Mouse (Mus musculus) CD4-positive, CD25-positive, alpha-beta regulatory T cell (primary cell): ENCODE measurements around the gene Dync1li2. TPM values are rescaled to one million over a fixed set of nuclear protein-coding genes. Genes with fewer than 3 reads are reported as not detected.

ENCODE experiments used
- polyA plus RNA-seq: library from polyadenylated mRNA; unstranded; fragments of 100-300 nt; shearing (Covaris generic); gene quantifications from one replicate; pipeline ENCODE4 v1.2.1, GENCODE M21; 2017

The Dync1li2 gene
- polyA plus RNA-seq: 39.2 TPM

DNA sequence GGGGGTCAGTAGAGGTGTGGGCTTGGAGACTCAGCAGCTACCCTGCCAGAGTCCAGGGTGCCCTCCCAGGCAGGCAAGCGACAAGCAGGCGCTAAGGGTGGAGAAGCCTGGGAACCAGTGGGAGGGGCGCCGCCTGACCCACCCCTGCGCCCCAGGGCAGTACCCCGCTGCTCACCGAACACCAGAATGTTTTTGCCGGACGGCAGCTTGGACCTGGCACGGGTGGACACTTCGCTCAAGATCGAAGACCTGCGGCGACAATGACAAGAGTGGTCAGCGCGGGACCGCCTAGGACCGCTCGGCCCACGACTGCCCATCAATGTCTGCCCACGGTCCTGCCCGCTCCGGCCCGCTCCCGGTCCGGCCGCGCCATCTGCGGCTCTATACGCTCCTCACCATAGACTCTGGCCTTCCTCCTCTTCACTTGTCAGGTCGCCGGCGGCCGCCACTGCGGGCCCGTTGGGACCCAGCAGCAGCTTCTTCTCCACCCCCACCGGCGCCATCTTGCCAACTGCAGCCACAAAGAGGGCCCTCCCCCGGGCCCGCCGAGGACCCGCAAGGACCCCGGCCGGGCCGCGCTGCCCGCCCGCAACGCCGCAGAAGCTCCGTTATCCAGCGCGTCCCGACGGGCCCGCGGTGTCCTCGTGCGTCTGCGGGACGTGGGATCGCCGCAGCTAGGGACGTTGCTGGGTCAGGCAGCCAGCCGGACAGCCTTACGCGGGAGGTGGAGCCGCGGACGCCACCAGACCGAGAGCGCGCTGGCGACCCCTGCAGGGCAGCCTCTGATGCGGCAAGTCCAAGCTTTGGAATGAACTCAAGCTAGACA, at the start of gene Dync1li2:
Gene Dync1li2, minus strand, starts transcription at position 749 of the 826 bp plus-strand sequence.

DNA sequence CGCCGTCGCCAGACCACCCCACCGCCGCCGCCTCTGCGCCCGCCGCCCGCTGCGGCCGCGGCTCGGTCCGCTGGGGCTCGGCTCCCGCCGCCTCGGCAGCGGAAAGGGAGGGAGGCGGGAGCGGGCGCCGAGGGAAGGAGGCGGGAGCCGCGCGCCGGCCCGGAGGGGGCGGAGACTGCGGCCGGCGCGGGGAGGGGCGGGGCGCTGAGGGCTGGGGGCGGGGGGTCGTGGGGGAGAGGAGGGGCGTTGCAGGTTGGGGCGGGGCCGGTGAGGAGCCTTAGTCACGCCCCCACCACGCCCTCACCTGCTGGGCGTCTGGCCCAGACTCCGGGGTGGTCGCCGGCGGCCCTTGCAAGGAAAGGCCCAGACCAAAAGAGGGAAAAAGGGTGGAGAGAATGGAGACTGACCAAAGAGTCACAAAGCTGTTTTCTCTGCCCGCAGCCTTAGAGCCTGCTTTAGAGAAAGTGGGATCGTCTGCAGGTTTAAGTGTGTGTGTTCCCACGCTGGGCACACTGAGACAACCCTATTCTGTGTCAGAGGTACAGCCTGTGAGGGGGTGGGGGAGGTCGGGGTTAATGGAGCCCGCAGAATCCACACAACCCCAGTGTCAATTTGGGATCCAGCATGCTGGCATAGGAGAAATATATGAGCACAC, 47.0 kb downstream of the Dync1li2 start, which contains the start of gene Cmtm4:
Gene Cmtm4, minus strand, starts transcription at position 105 of the 655 bp plus-strand sequence.

Other genes starting within 250 kb of the Dync1li2 start
- gene Tk2, start 194.5 kb downstream of the Dync1li2 start, polyA plus RNA-seq: 97.1 TPM
- 106 TPM for gene Cklf, start 192.2 kb downstream of the Dync1li2 start, polyA plus RNA-seq
- gene Cmtm2a, start 149.9 kb downstream of the Dync1li2 start, polyA plus RNA-seq: 0.35 TPM
- gene Gm45711, start 133.0 kb downstream of the Dync1li2 start, polyA plus RNA-seq: not detected
- 0.11 TPM for gene Cmtm1, start 132.9 kb downstream of the Dync1li2 start, polyA plus RNA-seq
- gene Gm11020, start 121.5 kb downstream of the Dync1li2 start, polyA plus RNA-seq: not detected
- gene Cmtm2b, start 120.8 kb downstream of the Dync1li2 start, polyA plus RNA-seq: not detected
- gene Cmtm3, start 103.6 kb downstream of the Dync1li2 start, polyA plus RNA-seq: 25.9 TPM
- 0.31 TPM for gene Cmtm4, start 47.2 kb downstream of the Dync1li2 start, polyA plus RNA-seq
- gene Terb1, start 66.9 kb upstream of the Dync1li2 start, polyA plus RNA-seq: not detected
- 95.3 TPM for gene Nae1, start 91.6 kb upstream of the Dync1li2 start, polyA plus RNA-seq
- 3.8 TPM for gene Car7, start 91.6 kb upstream of the Dync1li2 start, polyA plus RNA-seq
- 5.7 TPM for gene Pdp2, start 148.4 kb upstream of the Dync1li2 start, polyA plus RNA-seq
- gene Cdh16, start 181.3 kb upstream of the Dync1li2 start, polyA plus RNA-seq: not detected
- 59.8 TPM for gene Rrad, start 188.3 kb upstream of the Dync1li2 start, polyA plus RNA-seq
- 114 TPM for gene Ciao2b, start 198.9 kb upstream of the Dync1li2 start, polyA plus RNA-seq